Mouse (Mus musculus) natural killer cell, adult 2 months (primary cell): ENCODE data around the gene Pkd1.

ENCODE experiments used
- DNase-seq, 2 experiments: peaks; one replicate each; pipeline ENCODE4 v3.0.0; 2022; ENCODE audit warnings: low spot score in 2 of 2

Pkd1 gene

GRCm38 (mm10) chr17:24644875-24645721 lies 95.5 kb downstream of the Pkd1 start:
- DNase-seq, result no peak

- no peak for DNase-seq
Observed at GRCm38 (mm10) chr17:24645916-24646315, 96.3 kb downstream of the Pkd1 start.
